Mouse (Mus musculus) E14TG2a.4 (cell line): ENCODE measurements at regions not wholly inside any gene's neighbourhood (a gene's known extent, or its start where the extent isn't known, plus 50 kb on each side); places are given as distances from the start of the nearest gene placed in this dataset.

Source experiments
- CTCF ChIP-seq: conservative IDR thresholded peaks from 2 replicates; pipeline ENCODE4 v1.5.1; 2014; ENCODE audit warnings: low read length
- NANOG ChIP-seq: IDR thresholded peaks from 2 replicates; pipeline ENCODE4 v1.6.1; 2014; ENCODE audit warnings: borderline replicate concordance, low read length, mixed read lengths
- POU5F1 ChIP-seq: IDR thresholded peaks from 2 replicates; pipeline ENCODE4 v1.6.1; 2014; ENCODE audit warnings: low read length, borderline replicate concordance

- no peak for TF ChIP-seq CTCF
- no peak for TF ChIP-seq NANOG
- no peak for TF ChIP-seq POU5F1
These were observed 169.1 kb upstream of the Rapgef5 start for GRCm38 (mm10) chr12:117347135-117347534.
